Mouse (Mus musculus): ENCODE measurements around the gene Olfr95.

The Olfr95 gene

DNA sequence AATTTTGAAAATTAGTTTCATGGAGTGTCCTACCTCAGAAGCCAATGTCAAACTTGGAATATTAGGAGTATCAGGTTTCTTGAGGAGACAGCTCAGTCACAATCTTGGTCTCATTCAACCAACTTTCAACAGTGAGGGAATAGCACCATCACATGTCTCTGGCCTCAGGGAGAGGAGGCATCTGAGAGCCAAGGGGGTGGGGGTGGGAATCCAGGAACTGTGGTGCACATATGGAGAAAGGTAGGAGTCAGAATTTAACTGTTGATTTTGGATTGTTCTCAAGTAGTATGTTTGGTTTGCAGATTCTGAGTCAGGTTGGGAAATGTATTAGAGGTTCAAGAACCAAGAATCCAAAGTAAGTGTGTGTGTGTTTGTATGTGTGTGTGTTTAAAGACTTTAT lies 19.9 kb downstream of the Olfr95 start:
- POLR2A ChIA-PET = interaction anchor here in 2 of 4 experiments (0.6 to 13.4 kb wide), 6 partner anchors 13 to 220 kb away, joined by 3 to 174 read pairs (median 4); no protein-coding TSS in a partner anchor

DNA sequence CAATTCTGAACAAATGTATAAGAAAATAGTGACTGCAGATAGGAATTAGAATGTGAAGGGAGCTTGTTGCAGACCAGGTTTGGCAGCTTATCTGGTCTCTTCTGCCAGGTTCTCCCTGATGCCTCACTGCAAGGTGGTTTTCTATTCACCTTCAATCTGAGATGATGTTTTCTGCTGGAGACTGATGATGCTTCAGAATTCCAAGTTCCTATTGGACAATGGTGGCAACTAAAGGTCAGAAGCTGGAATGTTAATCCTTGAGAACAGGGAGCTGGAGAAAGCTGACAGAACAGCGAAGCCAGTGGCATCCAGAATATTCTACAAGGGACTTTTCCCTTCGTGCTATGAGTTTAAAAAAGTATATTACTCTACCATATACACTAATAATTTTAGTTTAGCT lies 22.2 kb downstream of the Olfr95 start:
- ChIA-PET POLR2A (interaction anchor here in 3 of 4 experiments (0.6 to 4.1 kb wide), 28 partner anchors 9 to 831 kb away, joined by 3 to 31 read pairs (median 4); partner anchors contain the start of genes 2410137M14Rik (in 1 of the 3) and Trim15 (in 1 of the 3)), CTCF (interaction anchor here in 2 of 4 experiments (0.6 to 1.7 kb wide), 8 partner anchors 28 to 1322 kb away, joined by 3 to 5 read pairs (median 4); no protein-coding TSS in a partner anchor)

More for the DNA sequence above, 19.9 kb downstream of the Olfr95 start:
- CTCF ChIA-PET = interaction anchor here in 1 of 4 experiments (0.9 kb wide), 1 partner anchor 108 kb away, joined by 3 read pairs; no protein-coding TSS in a partner anchor

DNA sequence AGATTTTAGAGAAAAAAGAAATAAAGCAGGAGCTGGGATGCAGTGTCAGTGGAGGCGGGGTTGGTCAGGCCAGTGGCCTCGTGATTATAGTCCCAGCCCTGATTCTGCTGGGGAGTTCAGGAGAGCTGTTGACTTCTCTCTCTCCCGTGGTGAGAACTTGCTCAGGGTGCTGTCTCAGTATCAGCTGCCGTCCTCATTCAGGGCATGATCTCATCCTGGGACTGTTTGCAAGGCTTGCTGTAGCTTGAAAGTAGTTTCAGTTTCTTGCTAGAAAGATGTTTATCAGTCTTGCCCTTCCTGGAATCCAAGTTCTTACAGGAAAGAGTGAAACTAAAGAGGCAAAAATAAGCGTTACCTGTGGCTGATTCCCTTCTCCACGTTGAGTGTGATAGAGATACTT lies 27.4 kb downstream of the Olfr95 start:
- ChIA-PET CTCF (no interaction called here), POLR2A (interaction anchor here in 1 of 4 experiments (0.9 kb wide), 1 partner anchor 12 kb away, joined by 5 read pairs; no protein-coding TSS in a partner anchor)

DNA sequence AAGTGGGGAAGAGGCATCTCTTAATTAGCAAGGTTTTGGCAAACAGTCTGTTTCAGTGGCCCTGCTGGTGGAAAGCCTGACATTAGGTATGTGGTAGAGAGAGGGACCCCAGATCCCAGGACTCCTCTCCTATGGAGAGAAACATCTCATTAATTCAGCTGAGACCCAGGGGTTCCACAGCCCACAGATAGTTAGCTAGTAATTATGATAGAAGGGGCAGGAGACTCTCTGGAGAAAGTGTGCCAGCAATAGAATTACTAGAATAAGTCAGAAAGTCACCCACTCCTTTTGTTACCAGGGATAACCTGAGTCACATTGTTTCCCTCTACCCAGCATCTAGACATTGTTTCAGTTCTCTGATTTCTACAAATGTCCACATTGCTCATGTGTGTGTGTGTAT lies 51.5 kb downstream of the Olfr95 start, which contains the start of gene Olfr93:
Gene Olfr93 (minus strand): TSS at position 101 of the 400 bp plus-strand sequence.
- ChIA-PET CTCF (no interaction called here), POLR2A (interaction anchor here in 1 of 4 experiments (1.2 kb wide), 1 partner anchor 94 kb away, joined by 3 read pairs; no protein-coding TSS in a partner anchor)

Data from embryonic stem cell, embryonic (primary cell).